Mouse (Mus musculus): ENCODE measurements at regions not wholly inside any gene's neighbourhood (a gene's known extent, or its start where the extent isn't known, plus 50 kb on each side); places are given as distances from the start of the nearest gene placed in this dataset.

DNA sequence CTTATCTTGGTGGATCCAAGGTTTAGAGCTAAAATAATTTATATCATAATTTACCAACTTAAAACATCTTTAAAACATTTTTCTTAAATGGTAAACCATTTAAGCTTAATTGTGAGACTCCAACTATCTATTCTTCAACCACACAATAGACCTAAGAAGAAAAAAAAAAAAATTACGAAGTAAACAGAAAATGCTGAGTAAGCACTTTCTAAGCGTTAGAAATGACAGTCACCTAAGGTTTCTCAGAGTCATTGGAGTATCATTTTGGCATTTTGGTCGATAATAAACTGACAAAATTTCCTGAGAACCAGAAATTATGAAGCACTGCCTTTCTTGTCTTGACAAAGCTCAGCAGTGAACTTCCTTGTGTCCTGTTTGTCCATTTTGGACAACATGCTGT is 1323.7 kb upstream of the Pcdh7 start:
- H3K9me3 ChIP-seq (replicated peaks; ENCODE audit: low read length): peaks cover 17% of the 10 kb centered on the region
- H3K9ac ChIP-seq (ENCODE audit: insufficient read depth, low read depth): no peak overlapping the region
- H3K4me1 ChIP-seq (ENCODE audit: control insufficient read depth in 1 of 2, insufficient read depth in 2 of 2): no peaks in the 10 kb centered on the region
- no peaks in the 10 kb centered on the region for H3K79me2 ChIP-seq (replicated peaks; ENCODE audit: control insufficient read depth, extremely low read depth, insufficient read depth, poor library complexity, severe bottlenecking)
- no peak overlapping the region for H3K27ac ChIP-seq (ENCODE audit: insufficient read depth, low read depth)
- peak; percentile 99 for TF ChIP-seq MAFK (IDR thresholded peaks at IDR 0.05; ENCODE audit: insufficient replicate concordance, low read length)
- TF ChIP-seq GABPA (IDR thresholded peaks at IDR 0.05; ENCODE audit: insufficient replicate concordance, low read depth, low read length): no peak
- no peak overlapping the region for H3K4me2 ChIP-seq (ENCODE audit: insufficient read depth, low read depth, poor library complexity, severe bottlenecking)
- H3K27me3 ChIP-seq (replicated peaks): no peaks in the 10 kb centered on the region
- no peaks in the 10 kb centered on the region for H3K36me3 ChIP-seq (replicated peaks in 1 of 2; ENCODE audit: control insufficient read depth in 1 of 2, insufficient read depth in 1 of 2, low read length in 1 of 2)
- dilution Hi-C loops (cut with MboI; ENCODE audit: extremely low pct_ligation_motif_present, extremely low pct_unique_long_range_greater_than_20kb, low sequenced_read_pairs) (no loop called here), in situ Hi-C loops (cut with MboI; ENCODE audit: low pct_ligation_motif_present, low pct_unique_long_range_greater_than_20kb, low sequenced_read_pairs) (no loop called here)
- no peak for DNase-seq (ENCODE audit: extremely low read depth)
- no peak overlapping the region for H3K4me3 ChIP-seq (replicated peaks in 1 of 3; ENCODE audit: low read depth in 2 of 3, low read length in 2 of 3, poor library complexity in 1 of 3)

- Histone ChIP-seq H3K4me1 (ENCODE audit: control insufficient read depth in 1 of 2, insufficient read depth in 2 of 2) (no peaks in the 10 kb centered on the region), H3K4me3 (replicated peaks in 1 of 3; ENCODE audit: low read depth in 2 of 3, low read length in 2 of 3, poor library complexity in 1 of 3) (no peak overlapping the region), H3K4me2 (ENCODE audit: insufficient read depth, low read depth, poor library complexity, severe bottlenecking) (no peak overlapping the region), H3K9ac (ENCODE audit: insufficient read depth, low read depth) (no peak overlapping the region), H3K36me3 (replicated peaks in 1 of 2; ENCODE audit: control insufficient read depth in 1 of 2, insufficient read depth in 1 of 2, low read length in 1 of 2) (no peaks in the 10 kb centered on the region), H3K27me3 (replicated peaks) (no peaks in the 10 kb centered on the region), H3K27ac (ENCODE audit: insufficient read depth, low read depth) (no peak overlapping the region), H3K79me2 (replicated peaks; ENCODE audit: control insufficient read depth, extremely low read depth, insufficient read depth, poor library complexity, severe bottlenecking) (no peaks in the 10 kb centered on the region), H3K9me3 (replicated peaks; ENCODE audit: low read length) (no peaks in the 10 kb centered on the region)
- in situ Hi-C loops (cut with MboI; ENCODE audit: low pct_ligation_motif_present, low pct_unique_long_range_greater_than_20kb, low sequenced_read_pairs) (no loop called here), dilution Hi-C loops (cut with MboI; ENCODE audit: extremely low pct_ligation_motif_present, extremely low pct_unique_long_range_greater_than_20kb, low sequenced_read_pairs) (no loop called here)
- DNase-seq (ENCODE audit: extremely low read depth): no peak
- TF ChIP-seq POLR2A (IDR thresholded peaks at IDR 0.05; ENCODE audit: low read depth, low read length): no peak
- no peak for TF ChIP-seq NELFE (IDR thresholded peaks at IDR 0.05; ENCODE audit: low read depth, low read length)
- TF ChIP-seq USF2 (conservative IDR thresholded peaks at IDR 0.05; ENCODE audit: low read depth, low read length): no peak
- TF ChIP-seq ELF1 (IDR thresholded peaks at IDR 0.05; ENCODE audit: low read depth, low read length): no peak
- no peak for TF ChIP-seq ZMIZ1 (IDR thresholded peaks at IDR 0.05; ENCODE audit: low read depth, low read length)
- no peak for TF ChIP-seq TBP (conservative IDR thresholded peaks at IDR 0.05; ENCODE audit: low read depth, low read length)
- TF ChIP-seq ZC3H11A (IDR thresholded peaks at IDR 0.05; ENCODE audit: low read depth, low read length): no peak
- no peak for TF ChIP-seq CHD2 (IDR thresholded peaks at IDR 0.05; ENCODE audit: low read length)
- TF ChIP-seq KAT2A (IDR thresholded peaks at IDR 0.05; ENCODE audit: insufficient replicate concordance, low read length): no peak
- TF ChIP-seq CHD1 (IDR thresholded peaks at IDR 0.05; ENCODE audit: low read depth, low read length): no peak
- TF ChIP-seq NRF1 (IDR thresholded peaks at IDR 0.05; ENCODE audit: low read depth, low read length): no peak
- TF ChIP-seq POLR2AphosphoS2 (IDR thresholded peaks at IDR 0.05; ENCODE audit: low read depth, low read length): no peak
- no peak for TF ChIP-seq MEF2A (IDR thresholded peaks at IDR 0.05; ENCODE audit: borderline replicate concordance, low read depth, low read length)
- no peak for TF ChIP-seq RCOR1 (conservative IDR thresholded peaks at IDR 0.05; ENCODE audit: low read depth, low read length)
- TF ChIP-seq MAX (IDR thresholded peaks at IDR 0.05; ENCODE audit: low read length): no peak
- no peak for TF ChIP-seq HCFC1 (IDR thresholded peaks at IDR 0.05; ENCODE audit: low read depth, low read length)
Observed at GRCm38 (mm10) chr5:56434958-56435357, 1282.8 kb upstream of the Pcdh7 start.

Measured in CH12.LX (cell line).